Mouse (Mus musculus) heart, adult 2 months (tissue): ENCODE data around the gene Gm11444. TPM values are rescaled to one million over a fixed set of nuclear protein-coding genes. Genes with fewer than 3 reads are reported as not detected.

ENCODE experiments used
- DNase-seq, 2 experiments: peaks; one replicate each; pipeline ENCODE4 v3.0.0; 2021
- H3K27ac ChIP-seq: fragments of 200-600 bp; 2 replicates; pipeline ENCODE4 v1.8.1; 2022
- H3K27me3 ChIP-seq: fragments of 200-500 bp; 2 replicates; pipeline ENCODE4 v1.6.1; 2012; ENCODE audit warnings: mild to moderate bottlenecking, low read length, inconsistent platforms, mixed read lengths; ENCODE audit not compliant: control insufficient read depth, insufficient read depth
- H3K36me3 ChIP-seq: fragments of 200-500 bp; 2 replicates; pipeline ENCODE4 v1.6.1; 2012; ENCODE audit warnings: low read length, inconsistent platforms; ENCODE audit not compliant: control insufficient read depth, insufficient read depth
- H3K4me1 ChIP-seq: fragments of 200-500 bp; 2 replicates; pipeline ENCODE4 v1.6.1; 2011; ENCODE audit warnings: low read length; ENCODE audit not compliant: control insufficient read depth, insufficient read depth
- H3K4me3 ChIP-seq: fragments of 200-600 bp; 2 replicates; pipeline ENCODE4 v1.8.1; 2022
- H3K79me2 ChIP-seq: fragments of 200-500 bp; replicated peaks from 2 replicates; pipeline ENCODE4 v1.6.1; 2012; ENCODE audit warnings: mild to moderate bottlenecking, inconsistent platforms, low read length, moderate library complexity, mixed read lengths; ENCODE audit not compliant: control insufficient read depth, insufficient read depth
- H3K9ac ChIP-seq: fragments of 200-500 bp; 2 replicates; pipeline ENCODE4 v1.6.1; 2012; ENCODE audit warnings: low read depth, mild to moderate bottlenecking, control low read depth, inconsistent platforms, low read length, mixed read lengths
- CTCF ChIP-seq: fragments of 200-600 bp; IDR thresholded peaks from 2 replicates; pipeline ENCODE4 v1.8.1; 2022; ENCODE audit warnings: antibody characterized with exemption, mild to moderate bottlenecking, moderate library complexity
- EP300 ChIP-seq: fragments of 200-500 bp; IDR thresholded peaks from 2 replicates; pipeline ENCODE4 v1.6.1; 2011; ENCODE audit warnings: low read depth, low read length, control low read depth; ENCODE audit not compliant: insufficient read depth
- POLR2A ChIP-seq: fragments of 200-500 bp; IDR thresholded peaks from 2 replicates; pipeline ENCODE4 v1.6.1; 2011; ENCODE audit warnings: mild to moderate bottlenecking, low read depth, low read length, control low read depth; ENCODE audit not compliant: insufficient read depth
- WGBS: fragments of 180-500 bp; shearing (Covaris S2); methylation state at CpG from one replicate; pipeline ENCODE4 v1.1.7; 2018; 5-methylcytosine and 5-hydroxymethylcytosine counted together
- intact Hi-C: fragments of 180-260 bp; cut with DNase I; formaldehyde crosslinking; loops from one replicate; pipeline ENCODE4 v1.15.1; 2025
- polyA plus RNA-seq: library from polyadenylated mRNA; depleted of rRNA; stranded (reverse); fragments of >200 nt; gene quantifications from 2 replicates; pipeline ENCODE4 v1.2.3, GENCODE M21; 2012
- total RNA-seq, 2 experiments: library from RNA; stranded (reverse); gene quantifications; 2 replicates each; pipeline ENCODE4 v1.2.3; 2021

The Gm11444 gene
- total and polyA plus RNA-seq, 3 experiments = not detected

DNA sequence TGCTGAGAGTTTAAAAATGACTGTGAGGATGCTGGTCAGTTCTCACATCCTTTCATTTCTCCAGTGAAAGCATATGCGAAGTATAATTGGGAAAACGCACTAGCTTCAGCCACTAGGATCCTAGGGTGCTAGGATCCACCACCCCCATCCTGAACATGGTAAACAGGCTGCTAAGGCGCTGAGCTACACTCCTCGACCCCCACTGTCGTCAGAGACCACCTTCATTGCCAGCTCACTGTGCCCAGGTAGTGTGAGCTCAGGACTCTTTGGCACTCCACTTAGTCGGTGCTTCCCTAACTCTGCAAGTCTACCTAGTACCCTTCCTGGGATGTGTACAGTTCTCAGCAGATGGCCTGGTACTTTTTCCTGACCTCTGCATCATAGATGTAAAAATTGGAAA, 42.6 kb upstream of the Gm11444 start:
- no peaks in the 10 kb centered on the region for H3K79me2 ChIP-seq
- no peak overlapping the region for H3K27ac ChIP-seq
- peaks cover 47% of the 10 kb centered on the region for H3K27me3 ChIP-seq
- H3K36me3 ChIP-seq = no peaks in the 10 kb centered on the region
- H3K4me3 ChIP-seq = no peak overlapping the region
- H3K4me1 ChIP-seq = peaks cover 2% of the 10 kb centered on the region; the same call in 1 of the 2 replicates
- TF ChIP-seq CTCF (no peak), EP300 (no peak), POLR2A (no peak)
- H3K9ac ChIP-seq = no peak overlapping the region
- 9% methylated on average over 6 of the region's 6 CpGs for WGBS
- no peak for DNase-seq
- intact Hi-C loops = no loop called here

DNA sequence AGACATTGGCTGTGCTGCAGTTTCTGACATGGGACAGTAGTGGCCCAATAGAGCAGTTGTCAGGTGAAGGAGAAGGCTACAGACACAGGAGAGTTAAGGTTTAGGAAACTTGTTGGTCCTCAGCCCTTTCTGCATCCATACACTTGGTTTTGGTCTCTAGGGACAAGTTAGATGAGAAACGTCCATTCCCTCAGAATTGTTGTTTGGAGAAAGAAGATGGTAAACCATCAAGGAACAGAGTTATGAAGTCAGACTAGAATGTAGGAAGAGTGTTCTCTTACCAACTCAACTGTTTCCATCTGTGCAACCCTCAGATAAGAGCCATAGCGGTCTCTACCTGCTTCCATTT, 41.5 kb upstream of the Gm11444 start:
- DNase-seq = no peak
- H3K4me1 ChIP-seq = peaks cover 2% of the 10 kb centered on the region; the same call in 1 of the 2 replicates
- WGBS = 16% methylated on average over 2 of the region's 2 CpGs
- no peak overlapping the region for H3K4me3 ChIP-seq
- H3K79me2 ChIP-seq = no peaks in the 10 kb centered on the region
- no peak overlapping the region for H3K27ac ChIP-seq
- no peaks in the 10 kb centered on the region for H3K36me3 ChIP-seq
- no peak overlapping the region for H3K9ac ChIP-seq
- no peak for TF ChIP-seq EP300
- TF ChIP-seq CTCF = no peak
- peaks cover 47% of the 10 kb centered on the region for H3K27me3 ChIP-seq
- intact Hi-C loops = no loop called here

DNA sequence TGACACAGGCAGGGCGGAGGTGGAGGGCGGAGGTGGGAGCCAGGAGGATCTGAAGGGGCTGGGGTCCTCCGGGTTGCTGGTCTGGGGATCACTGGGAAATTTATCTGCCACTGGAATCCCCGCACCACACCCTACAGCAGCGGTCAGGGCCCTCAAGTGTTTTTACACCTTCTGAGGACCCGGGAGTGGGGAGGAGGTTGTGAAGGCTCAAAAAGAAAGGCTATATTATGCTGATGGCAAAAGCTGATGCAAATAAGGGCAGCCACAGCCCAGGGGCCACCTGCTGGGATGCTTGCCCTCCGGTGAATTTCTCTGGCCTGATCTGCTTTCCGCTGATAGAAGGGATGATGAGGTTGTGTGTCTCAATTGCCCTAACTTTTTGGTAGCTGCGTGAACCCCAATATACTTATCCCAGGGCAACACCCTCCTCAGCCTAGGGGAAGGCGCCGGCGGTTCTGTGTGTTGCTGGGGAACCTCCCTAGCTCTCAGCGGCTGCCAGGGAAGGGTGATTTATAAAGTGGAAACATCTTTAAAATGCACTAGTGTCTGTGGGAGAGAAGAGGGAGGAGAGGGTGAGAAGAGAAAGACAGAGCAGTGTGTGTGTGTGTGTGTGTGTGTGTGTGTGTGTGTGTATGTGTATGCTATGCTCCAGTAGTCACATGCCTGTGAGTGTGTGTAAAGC, 41.0 kb upstream of the Gm11444 start:
- no peak overlapping the region for H3K27ac ChIP-seq
- intact Hi-C loops = no loop called here
- no peak for TF ChIP-seq EP300

DNA sequence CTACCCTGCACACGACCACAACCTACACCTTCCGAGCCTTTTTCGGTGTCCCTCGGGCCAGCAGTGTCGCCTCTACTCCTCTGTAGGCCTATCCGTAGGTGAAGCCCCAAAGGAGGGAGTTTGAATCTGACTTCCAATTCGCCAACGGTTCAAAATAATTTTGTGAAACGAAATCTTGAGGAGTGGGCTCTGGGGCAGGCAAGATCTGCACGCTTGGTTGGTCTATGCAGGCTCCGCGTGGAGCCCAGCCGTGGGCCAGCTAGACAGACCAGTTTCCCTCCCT, 40.4 kb upstream of the Gm11444 start:
- Histone ChIP-seq H3K4me3 (no peak overlapping the region), H3K27ac (no peak overlapping the region), H3K27me3 (peaks cover 47% of the 10 kb centered on the region), H3K79me2 (no peaks in the 10 kb centered on the region), H3K9ac (no peak overlapping the region), H3K4me1 (peaks cover 2% of the 10 kb centered on the region; the same call in 1 of the 2 replicates), H3K36me3 (no peaks in the 10 kb centered on the region)
- TF ChIP-seq POLR2A (no peak), CTCF (no peak)
- intact Hi-C loops = no loop called here
- 10% methylated on average over 13 of the region's 13 CpGs for WGBS
- no peak for DNase-seq

More for the DNA sequence above, 41.0 kb upstream of the Gm11444 start:
- Histone ChIP-seq H3K4me3 (no peak overlapping the region), H3K4me1 (peaks cover 2% of the 10 kb centered on the region; the same call in 1 of the 2 replicates), H3K36me3 (no peaks in the 10 kb centered on the region), H3K79me2 (no peaks in the 10 kb centered on the region), H3K9ac (no peak overlapping the region), H3K27me3 (peaks cover 49% of the 10 kb centered on the region)
- no peak for DNase-seq
- 14% methylated on average over 13 of the region's 13 CpGs for WGBS

DNA sequence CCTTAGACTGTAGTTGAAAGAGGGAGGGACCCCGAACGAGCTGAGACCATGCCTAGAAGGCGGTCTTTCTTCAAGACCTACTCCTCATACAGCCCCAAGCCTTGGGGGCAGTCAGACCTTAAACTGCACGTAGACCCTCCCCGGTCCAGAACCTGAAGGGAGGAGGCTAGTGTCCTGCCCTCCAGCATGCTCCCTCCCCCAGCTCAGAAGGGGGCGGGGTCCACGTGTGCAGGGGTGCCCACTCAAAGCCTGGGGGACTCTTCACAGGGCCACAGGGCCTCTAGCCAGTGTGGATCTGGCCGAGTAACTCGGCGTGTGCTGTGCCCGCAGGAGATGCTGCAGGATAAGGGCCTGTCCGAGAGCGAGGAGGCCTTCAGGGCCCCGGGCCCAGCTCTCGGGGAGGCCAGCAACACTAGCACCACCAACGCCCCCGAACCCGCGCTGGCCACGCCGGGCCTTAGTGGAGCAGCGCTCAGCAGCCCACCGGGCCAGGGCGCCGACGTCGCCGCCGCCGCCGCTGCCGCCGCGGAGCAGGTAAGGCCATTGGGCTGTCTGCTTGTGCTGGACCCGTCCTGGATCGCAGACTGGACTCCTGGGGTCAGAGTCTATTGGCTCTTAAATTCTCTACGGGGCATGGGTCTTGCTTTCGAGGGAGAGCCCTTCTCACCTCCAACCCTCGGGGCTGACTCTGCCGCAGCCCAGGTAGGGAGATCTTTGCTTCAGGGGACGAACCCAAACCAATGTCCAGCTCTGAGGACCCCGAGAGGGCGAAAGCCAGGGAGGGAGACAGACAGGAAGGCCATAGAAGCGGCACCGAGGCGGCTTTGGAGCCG, 39.8 kb upstream of the Gm11444 start:
- Histone ChIP-seq H3K9ac (no peak overlapping the region), H3K4me1 (peaks cover 2% of the 10 kb centered on the region; the same call in 1 of the 2 replicates), H3K27ac (no peak overlapping the region), H3K36me3 (no peaks in the 10 kb centered on the region), H3K27me3 (peaks cover 46% of the 10 kb centered on the region), H3K79me2 (no peaks in the 10 kb centered on the region), H3K4me3 (no peak overlapping the region)
- no peak for DNase-seq
- 10% methylated on average over 47 of the region's 47 CpGs for WGBS
- TF ChIP-seq EP300 (no peak), POLR2A (no peak), CTCF (no peak)
- intact Hi-C loops = no loop called here

DNA sequence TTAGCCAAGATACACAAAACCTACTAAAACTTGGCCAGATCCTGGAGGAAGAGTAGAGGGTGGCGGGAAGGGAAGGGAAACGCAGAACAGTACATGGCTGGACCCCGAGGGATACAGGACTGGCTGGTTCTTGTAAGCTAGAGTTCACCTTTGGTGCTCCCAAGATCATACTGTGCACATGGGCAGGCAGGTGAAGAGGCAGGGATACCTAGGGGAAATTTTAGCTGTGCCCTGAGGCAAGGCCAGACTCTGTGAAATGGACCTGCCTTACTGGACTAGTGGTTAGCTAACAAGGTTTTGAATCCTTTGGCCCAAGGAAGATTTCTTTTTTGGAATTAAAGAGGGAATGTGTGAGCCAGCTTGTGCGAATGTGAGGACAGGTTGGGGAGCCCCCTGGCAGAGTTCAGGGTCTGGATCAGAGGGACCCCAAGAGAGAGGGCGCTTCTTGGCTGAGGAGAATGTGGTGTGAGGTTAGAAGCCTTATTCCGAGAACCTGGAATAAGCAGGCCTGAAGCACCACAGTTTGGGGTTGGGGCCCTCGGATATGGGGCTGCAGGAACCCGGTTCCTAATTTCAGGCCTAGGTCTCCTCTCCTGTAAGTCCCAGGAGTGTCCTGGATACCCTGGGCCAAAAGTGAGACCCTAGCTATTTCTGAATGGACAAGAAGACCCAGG, 39.1 kb upstream of the Gm11444 start:
- H3K27ac ChIP-seq = no peak overlapping the region
- H3K4me3 ChIP-seq = no peak overlapping the region
- DNase-seq = no peak
- H3K4me1 ChIP-seq = no peaks in the 10 kb centered on the region
- 54% methylated on average over 8 of the region's 8 CpGs for WGBS
- H3K36me3 ChIP-seq = no peaks in the 10 kb centered on the region
- no peaks in the 10 kb centered on the region for H3K79me2 ChIP-seq
- intact Hi-C loops = no loop called here
- no peak overlapping the region for H3K9ac ChIP-seq
- TF ChIP-seq POLR2A (no peak), CTCF (no peak), EP300 (no peak)
- peaks cover 42% of the 10 kb centered on the region for H3K27me3 ChIP-seq
